Mouse (Mus musculus) megakaryocyte-erythroid progenitor cell, adult 5-6 weeks (primary cell): ENCODE measurements at regions not wholly inside any gene's neighbourhood (a gene's known extent, or its start where the extent isn't known, plus 50 kb on each side); places are given as distances from the start of the nearest gene placed in this dataset.

Source experiments
- ATAC-seq: replicated peaks from 2 replicates; pipeline ENCODE4 v1.8.0; 2016; ENCODE audit warnings: mild to moderate bottlenecking, inconsistent platforms; ENCODE audit not compliant: severe bottlenecking, poor library complexity, low FRiP score, low TSS enrichment

GRCm38 (mm10) chr3:101749841-101750240, 98.9 kb downstream of the Mab21l3 start:
- no peak for ATAC-seq

GRCm38 (mm10) chr3:101749031-101749632, 99.6 kb downstream of the Mab21l3 start:
- ATAC-seq: no peak

- ATAC-seq: peak; percentile 37; the same call in 1 of the 2 replicates
Measured at GRCm38 (mm10) chr3:101748186-101748585, 100.6 kb downstream of the Mab21l3 start.

- no peak for ATAC-seq
Measured at GRCm38 (mm10) chr3:101740906-101741305, 107.9 kb downstream of the Mab21l3 start.

GRCm38 (mm10) chr3:101737197-101737596, 111.6 kb downstream of the Mab21l3 start:
- ATAC-seq: no peak

- no peak for ATAC-seq
Measured at GRCm38 (mm10) chr3:101729044-101729443, 119.7 kb downstream of the Mab21l3 start.

GRCm38 (mm10) chr3:101722926-101723325, 118.4 kb upstream of the Atp1a1 start:
- ATAC-seq: no peak

GRCm38 (mm10) chr3:101722001-101722400, 117.5 kb upstream of the Atp1a1 start:
- ATAC-seq: no peak

- ATAC-seq: no peak
Measured at GRCm38 (mm10) chr3:101715416-101715815, 110.9 kb upstream of the Atp1a1 start.

GRCm38 (mm10) chr3:101714810-101715209, 110.3 kb upstream of the Atp1a1 start:
- ATAC-seq: no peak

GRCm38 (mm10) chr3:101713669-101714068, 109.2 kb upstream of the Atp1a1 start:
- ATAC-seq: no peak

GRCm38 (mm10) chr3:101713138-101713638, 108.7 kb upstream of the Atp1a1 start:
- no peak for ATAC-seq

GRCm38 (mm10) chr3:101712666-101713065, 108.2 kb upstream of the Atp1a1 start:
- no peak for ATAC-seq

- ATAC-seq: no peak
Measured at GRCm38 (mm10) chr3:101711594-101712171, 107.2 kb upstream of the Atp1a1 start.

- peak; percentile 85 for ATAC-seq
Measured at GRCm38 (mm10) chr3:101709379-101709970, 105.0 kb upstream of the Atp1a1 start.

- no peak for ATAC-seq
Measured at GRCm38 (mm10) chr3:101708821-101709220, 104.3 kb upstream of the Atp1a1 start.

GRCm38 (mm10) chr3:101704919-101705318, 100.4 kb upstream of the Atp1a1 start:
- no peak for ATAC-seq

- no peak for ATAC-seq
Measured at GRCm38 (mm10) chr3:101704326-101704725, 99.8 kb upstream of the Atp1a1 start.

GRCm38 (mm10) chr3:101701763-101702173, 97.3 kb upstream of the Atp1a1 start:
- no peak for ATAC-seq

- peak; percentile 88 for ATAC-seq
Measured at GRCm38 (mm10) chr3:101700974-101701610, 96.6 kb upstream of the Atp1a1 start.
